Mouse (Mus musculus) limb, embryonic 13.5 days (tissue): ENCODE data around the gene Dync2li1. TPM values are rescaled to one million over a fixed set of nuclear protein-coding genes. Genes with fewer than 3 reads are reported as not detected.

Source experiments
- ATAC-seq: fragments of 200-750 bp; cut with Nextera tagmentation; 2 replicates; pipeline ENCODE4 v1.8.0; 2017; ENCODE audit warnings: low read depth, moderate number of reproducible peaks, moderate TSS enrichment; ENCODE audit not compliant: low FRiP score
- H3K27ac ChIP-seq: fragments of 300-500 bp; sonication (generic); 2 replicates; pipeline ENCODE4 v1.5.1; 2015; ENCODE audit warnings: inconsistent platforms, mild to moderate bottlenecking, moderate library complexity
- H3K27me3 ChIP-seq: fragments of 300-500 bp; sonication (generic); 2 replicates; pipeline ENCODE4 v1.6.1; 2015; ENCODE audit warnings: mild to moderate bottlenecking, inconsistent platforms
- H3K36me3 ChIP-seq: fragments of 300-500 bp; sonication (generic); 2 replicates; pipeline ENCODE4 v1.6.1; 2015; ENCODE audit warnings: inconsistent platforms, mild to moderate bottlenecking, moderate library complexity
- H3K4me1 ChIP-seq: fragments of 300-500 bp; sonication (generic); 2 replicates; pipeline ENCODE4 v1.6.1; 2015; ENCODE audit warnings: inconsistent platforms
- H3K4me2 ChIP-seq: fragments of 300-500 bp; sonication (generic); replicated peaks from 2 replicates; pipeline ENCODE4 v1.6.1; 2015; ENCODE audit warnings: inconsistent platforms, mild to moderate bottlenecking, moderate library complexity
- H3K4me3 ChIP-seq: fragments of 300-500 bp; sonication (generic); 2 replicates; pipeline ENCODE4 v1.5.1; 2015; ENCODE audit warnings: moderate library complexity, mild to moderate bottlenecking, inconsistent platforms
- H3K9ac ChIP-seq: fragments of 300-500 bp; sonication (generic); 2 replicates; pipeline ENCODE4 v1.6.1; 2015; ENCODE audit warnings: mild to moderate bottlenecking, inconsistent platforms
- H3K9me3 ChIP-seq: fragments of 300-500 bp; sonication (generic); 2 replicates; pipeline ENCODE4 v1.6.1; 2016; ENCODE audit warnings: inconsistent platforms
- WGBS: fragments of 180-500 bp; shearing (Covaris S2); methylation state at CpG from one replicate; pipeline ENCODE4 v1.1.7; 2015; 5-methylcytosine and 5-hydroxymethylcytosine counted together
- polyA plus RNA-seq: library from polyadenylated mRNA; unstranded; fragments of >200 nt; fragmentation: Nextera tagmentation; extraction: Ambion mirVana; gene quantifications from 2 replicates; pipeline ENCODE4 v1.2.1, GENCODE M21; 2015

The Dync2li1 gene
- polyA plus RNA-seq, 1 experiment from 2014 or later, result 36.4 TPM

DNA sequence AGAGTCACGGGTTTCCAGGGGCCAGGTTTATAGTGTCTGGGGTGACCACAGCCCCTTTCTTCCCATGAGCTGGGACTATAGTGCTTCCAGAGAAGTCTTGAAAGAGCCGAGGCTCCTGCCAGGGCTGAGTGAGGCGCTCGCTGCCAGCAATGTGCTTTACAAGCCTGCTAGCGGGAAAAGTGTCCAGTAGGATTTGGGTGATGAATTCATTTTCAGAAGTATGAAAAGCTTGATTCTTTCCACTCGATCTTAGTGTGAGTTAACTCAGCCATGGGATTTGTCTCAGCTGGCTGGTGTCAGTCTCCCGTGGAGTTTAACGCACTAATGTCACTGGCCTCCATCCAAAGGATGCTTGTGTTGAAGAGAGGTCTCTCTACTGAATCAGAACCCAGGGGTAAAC is 10.0 kb downstream of the Dync2li1 start:
- Histone ChIP-seq H3K27me3 (no peaks in the 10 kb centered on the region), H3K27ac (no peak overlapping the region; the same call in 1 of the 2 replicates), H3K4me1 (peaks cover 23% of the 10 kb centered on the region), H3K4me3 (no peak overlapping the region), H3K9me3 (no peaks in the 10 kb centered on the region), H3K36me3 (peaks cover 8% of the 10 kb centered on the region), H3K9ac (no peak overlapping the region), H3K4me2 (no peak overlapping the region)
- 36% methylated on average over 8 of the region's 8 CpGs for WGBS
- peak; percentile 57; the same call in 1 of the 2 replicates for ATAC-seq

DNA sequence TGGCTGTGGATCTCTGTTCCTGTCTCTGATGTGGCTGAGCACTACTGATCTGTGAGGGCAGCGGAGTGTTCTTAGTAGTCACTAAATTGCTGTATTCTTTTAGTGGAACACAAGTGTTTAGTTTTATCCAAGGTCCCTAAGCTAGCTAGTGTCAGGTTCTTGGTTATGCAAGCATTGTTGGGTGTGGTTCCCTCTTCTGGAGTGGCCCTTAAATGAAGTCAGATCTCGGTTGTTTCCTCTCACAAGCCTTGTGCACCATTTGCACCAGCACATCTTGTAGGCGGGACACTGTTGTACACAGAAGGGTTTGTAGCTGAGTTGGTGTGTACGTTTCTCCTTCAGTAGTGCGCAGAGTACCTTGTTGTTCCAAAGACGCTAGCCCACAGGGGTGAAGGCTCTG is 11.7 kb downstream of the Dync2li1 start:
- ATAC-seq, result no peak
- Histone ChIP-seq H3K9ac (no peak overlapping the region), H3K27ac (no peak overlapping the region), H3K4me3 (no peak overlapping the region), H3K36me3 (peaks cover 4% of the 10 kb centered on the region; the same call in 1 of the 2 replicates), H3K9me3 (no peaks in the 10 kb centered on the region), H3K4me2 (no peak overlapping the region), H3K27me3 (no peaks in the 10 kb centered on the region), H3K4me1 (peaks cover 24% of the 10 kb centered on the region)
- 92% methylated on average over 6 of the region's 6 CpGs for WGBS

DNA sequence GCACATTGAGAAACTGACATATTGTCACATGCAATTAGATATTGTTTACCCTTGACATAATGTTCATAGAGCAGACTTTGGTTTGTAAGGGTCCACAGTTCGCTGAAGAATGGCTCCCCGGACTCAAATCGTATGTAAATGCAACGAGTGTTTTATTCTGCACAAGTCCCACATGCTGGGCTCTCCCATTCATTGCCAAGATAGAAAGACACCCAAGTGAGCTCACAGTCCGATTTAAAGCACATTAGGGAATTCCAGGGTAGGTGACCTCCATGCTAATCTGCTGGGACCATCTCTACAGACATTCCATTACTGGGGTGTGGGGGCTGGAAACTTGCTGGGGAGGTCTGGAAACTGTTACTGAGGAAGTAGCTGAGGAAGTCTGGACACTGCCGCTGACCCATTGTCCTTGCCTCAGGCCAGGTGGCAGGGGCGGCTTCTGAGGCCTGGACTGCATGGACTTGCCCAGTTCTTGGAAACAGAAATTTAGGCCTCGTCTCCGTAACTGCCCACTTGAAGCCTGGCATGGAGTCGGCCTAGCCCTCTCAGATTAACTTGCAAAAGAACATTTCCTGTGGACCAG is 13.6 kb downstream of the Dync2li1 start:
- no peak overlapping the region for H3K9ac ChIP-seq
- H3K27me3 ChIP-seq, result no peaks in the 10 kb centered on the region
- H3K4me1 ChIP-seq, result peaks cover 33% of the 10 kb centered on the region
- no peaks in the 10 kb centered on the region; the same call in 1 of the 2 replicates for H3K36me3 ChIP-seq
- no peak overlapping the region for H3K4me3 ChIP-seq
- no peaks in the 10 kb centered on the region for H3K9me3 ChIP-seq
- no peak for ATAC-seq
- H3K27ac ChIP-seq, result no peak overlapping the region
- H3K4me2 ChIP-seq, result no peak overlapping the region
- WGBS, result 73% methylated on average over 10 of the region's 10 CpGs

DNA sequence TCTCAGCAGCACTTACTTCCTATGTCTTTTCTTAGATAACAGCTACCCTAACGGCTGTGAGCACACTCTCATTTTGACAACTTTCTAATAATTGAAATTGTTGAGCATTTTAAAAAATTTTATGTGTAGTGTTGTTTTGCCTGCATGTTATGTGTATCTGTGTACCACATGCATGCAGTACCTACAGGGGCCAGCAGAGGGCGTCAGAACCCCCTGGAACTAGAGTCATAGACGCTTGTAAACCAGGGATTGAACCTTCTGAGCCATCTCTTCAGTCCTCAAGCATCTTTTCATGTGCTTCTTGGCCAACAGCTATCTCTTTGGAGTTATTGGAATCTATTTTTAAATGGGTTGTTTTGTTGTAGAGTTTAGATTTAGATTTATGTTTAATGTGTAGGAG is 15.6 kb downstream of the Dync2li1 start:
- no peak overlapping the region for H3K27ac ChIP-seq
- H3K4me3 ChIP-seq, result no peak overlapping the region
- no peak for ATAC-seq
- no peaks in the 10 kb centered on the region; the same call in 1 of the 2 replicates for H3K36me3 ChIP-seq
- H3K4me1 ChIP-seq, result peaks cover 26% of the 10 kb centered on the region
- H3K9ac ChIP-seq, result no peak overlapping the region
- H3K9me3 ChIP-seq, result no peaks in the 10 kb centered on the region
- 33% methylated on average over 3 of the region's 3 CpGs for WGBS
- no peak overlapping the region for H3K4me2 ChIP-seq
- H3K27me3 ChIP-seq, result no peaks in the 10 kb centered on the region

DNA sequence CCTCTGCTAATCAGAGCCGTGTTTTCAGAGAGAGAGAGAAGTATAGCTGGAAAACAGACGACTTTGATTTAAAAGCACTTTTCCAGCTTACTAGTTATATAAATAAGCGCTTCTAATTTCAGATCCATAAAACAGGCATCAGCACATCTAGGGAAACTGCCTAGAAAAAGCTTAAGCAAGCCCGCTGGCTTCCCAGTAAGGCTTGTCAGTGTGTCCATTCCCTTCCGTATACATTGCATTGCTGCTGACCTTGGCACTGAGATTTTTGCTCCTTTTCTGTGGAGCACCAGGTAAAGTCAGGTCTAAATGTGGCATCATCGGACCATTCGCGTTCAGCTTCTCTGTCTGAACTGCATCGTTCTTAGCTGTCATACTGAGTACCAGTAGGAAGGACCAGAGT is 16.0 kb downstream of the Dync2li1 start:
- Histone ChIP-seq H3K27ac (no peak overlapping the region), H3K4me3 (no peak overlapping the region), H3K4me1 (peaks cover 23% of the 10 kb centered on the region), H3K36me3 (no peaks in the 10 kb centered on the region; the same call in 1 of the 2 replicates), H3K9ac (no peak overlapping the region), H3K4me2 (no peak overlapping the region), H3K9me3 (no peaks in the 10 kb centered on the region), H3K27me3 (no peaks in the 10 kb centered on the region)
- no peak for ATAC-seq
- 79% methylated on average over 9 of the region's 9 CpGs for WGBS

DNA sequence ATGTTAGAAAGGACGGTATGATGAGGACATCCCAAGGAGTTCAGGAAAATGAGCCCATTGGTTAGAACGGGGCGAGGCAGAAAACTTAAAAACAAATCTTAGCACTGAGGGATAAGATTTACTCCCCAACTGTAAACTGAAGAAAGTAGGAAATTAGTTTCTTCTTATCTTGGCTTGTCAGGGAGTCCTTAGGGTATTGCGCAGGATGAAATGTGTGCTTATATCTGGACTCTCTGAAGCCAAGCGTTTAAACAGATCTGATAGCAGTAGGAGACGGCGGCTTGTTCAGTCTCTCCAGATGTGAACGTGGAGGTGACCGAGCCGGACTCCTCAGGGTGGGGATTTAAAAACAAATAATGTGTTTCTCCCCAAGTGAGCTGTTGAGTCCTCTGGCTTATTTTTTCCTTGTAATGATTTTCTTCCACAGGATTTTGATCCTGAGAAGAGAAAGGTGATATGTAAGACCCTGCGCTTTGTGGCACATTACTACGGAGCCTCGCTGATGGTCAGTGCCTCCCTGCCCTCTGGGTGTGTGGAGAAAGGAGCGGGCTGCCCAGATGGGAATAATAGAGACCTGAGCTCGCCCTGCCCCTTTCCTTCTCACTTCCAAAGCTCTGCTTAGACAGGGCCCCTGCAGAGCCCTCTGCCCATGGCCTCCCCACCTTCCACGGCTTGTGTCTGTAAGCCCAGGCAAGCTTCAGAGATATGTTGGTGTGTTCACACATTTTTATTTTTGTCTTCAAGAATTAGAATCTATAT is 18.2 kb downstream of the Dync2li1 start:
- no peak overlapping the region for H3K4me3 ChIP-seq
- H3K9me3 ChIP-seq, result no peaks in the 10 kb centered on the region
- no peaks in the 10 kb centered on the region for H3K27me3 ChIP-seq
- peak overlapping the region; percentile 29; the same call in 1 of the 2 replicates for H3K27ac ChIP-seq
- H3K4me1 ChIP-seq, result peaks cover 23% of the 10 kb centered on the region
- WGBS, result 43% methylated on average over 16 of the region's 16 CpGs
- peaks cover 3% of the 10 kb centered on the region; the same call in 1 of the 2 replicates for H3K36me3 ChIP-seq
- peak; percentile 32; the same call in 1 of the 2 replicates for ATAC-seq
- no peak overlapping the region for H3K9ac ChIP-seq
- H3K4me2 ChIP-seq, result no peak overlapping the region

DNA sequence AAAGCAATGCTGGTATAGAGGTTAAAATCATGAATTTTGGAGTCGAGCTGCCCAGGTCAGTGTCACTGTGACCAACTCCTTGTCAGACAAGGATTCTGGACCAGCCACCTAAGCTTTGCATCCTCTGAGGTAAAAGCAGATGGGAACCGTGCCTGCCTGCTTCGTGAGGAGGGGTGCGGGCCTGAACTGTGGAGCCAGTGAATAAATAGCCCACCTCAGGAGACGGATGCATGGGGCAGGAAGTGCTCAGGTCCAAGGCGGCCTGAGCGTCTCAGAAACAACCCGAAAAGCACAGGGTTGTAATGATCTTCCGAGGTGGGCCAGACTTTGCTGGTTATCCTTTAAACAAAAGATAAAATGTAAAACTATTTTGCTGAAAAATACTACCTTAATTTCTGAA is 18.8 kb downstream of the Dync2li1 start:
- WGBS, result 22% methylated on average over 9 of the region's 9 CpGs
- Histone ChIP-seq H3K4me1 (peaks cover 19% of the 10 kb centered on the region), H3K9ac (peak overlapping the region; percentile 35; the same call in 1 of the 2 replicates), H3K27me3 (no peaks in the 10 kb centered on the region), H3K27ac (no peak overlapping the region), H3K36me3 (peaks cover 4% of the 10 kb centered on the region; the same call in 1 of the 2 replicates), H3K9me3 (no peaks in the 10 kb centered on the region), H3K4me2 (no peak overlapping the region), H3K4me3 (no peak overlapping the region)
- no peak for ATAC-seq

DNA sequence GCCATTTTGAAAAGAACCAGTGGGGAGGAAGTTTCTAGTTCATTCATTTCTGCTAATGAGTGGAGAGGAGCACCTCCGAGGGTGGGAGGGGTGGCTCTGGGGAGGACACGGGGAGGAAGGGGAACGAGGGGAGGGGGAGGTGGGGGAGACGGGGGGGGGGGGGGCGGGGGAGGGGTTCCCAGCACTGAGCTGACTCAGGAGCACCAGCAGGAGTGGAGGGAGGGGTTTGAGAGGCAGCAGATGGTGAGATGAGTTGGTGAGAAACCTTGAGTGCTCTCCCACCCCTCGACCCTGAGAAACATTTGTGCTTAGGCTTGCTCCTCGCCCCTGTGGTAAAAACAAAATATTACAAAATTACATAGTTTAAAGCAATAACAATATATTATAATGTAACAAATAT is 19.6 kb downstream of the Dync2li1 start:
- Histone ChIP-seq H3K4me1 (peaks cover 19% of the 10 kb centered on the region), H3K27me3 (no peaks in the 10 kb centered on the region), H3K9me3 (no peaks in the 10 kb centered on the region), H3K4me2 (no peak overlapping the region), H3K36me3 (peaks cover 4% of the 10 kb centered on the region; the same call in 1 of the 2 replicates), H3K27ac (no peak overlapping the region), H3K4me3 (no peak overlapping the region), H3K9ac (no peak overlapping the region)
- WGBS, result 18% methylated on average over 3 of the region's 7 CpGs
- no peak for ATAC-seq

DNA sequence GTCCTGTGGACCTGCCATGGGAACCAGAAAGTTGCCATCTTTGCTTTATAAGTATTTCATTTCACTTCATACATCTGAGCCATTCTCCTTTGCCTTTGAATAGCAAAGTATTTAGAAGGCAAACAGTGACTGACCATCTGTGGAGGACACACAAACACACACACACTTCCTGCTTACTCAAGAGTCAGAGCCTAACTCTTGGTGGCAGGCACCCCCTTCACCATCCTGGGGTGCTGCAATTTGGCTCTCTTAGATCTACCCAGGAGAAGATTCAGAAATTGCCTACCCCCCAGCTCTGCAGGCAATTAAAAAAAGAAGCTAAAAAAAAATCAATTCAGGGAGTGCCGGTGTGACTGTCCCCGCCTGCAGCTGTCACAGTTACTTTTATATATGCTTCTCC is 20.2 kb downstream of the Dync2li1 start:
- H3K27ac ChIP-seq, result no peak overlapping the region
- no peak for ATAC-seq
- H3K36me3 ChIP-seq, result peaks cover 4% of the 10 kb centered on the region; the same call in 1 of the 2 replicates
- 63% methylated on average over 2 of the region's 2 CpGs for WGBS
- H3K4me2 ChIP-seq, result no peak overlapping the region
- H3K9ac ChIP-seq, result no peak overlapping the region
- H3K4me1 ChIP-seq, result peaks cover 19% of the 10 kb centered on the region
- H3K27me3 ChIP-seq, result no peaks in the 10 kb centered on the region
- no peaks in the 10 kb centered on the region for H3K9me3 ChIP-seq
- H3K4me3 ChIP-seq, result no peak overlapping the region

DNA sequence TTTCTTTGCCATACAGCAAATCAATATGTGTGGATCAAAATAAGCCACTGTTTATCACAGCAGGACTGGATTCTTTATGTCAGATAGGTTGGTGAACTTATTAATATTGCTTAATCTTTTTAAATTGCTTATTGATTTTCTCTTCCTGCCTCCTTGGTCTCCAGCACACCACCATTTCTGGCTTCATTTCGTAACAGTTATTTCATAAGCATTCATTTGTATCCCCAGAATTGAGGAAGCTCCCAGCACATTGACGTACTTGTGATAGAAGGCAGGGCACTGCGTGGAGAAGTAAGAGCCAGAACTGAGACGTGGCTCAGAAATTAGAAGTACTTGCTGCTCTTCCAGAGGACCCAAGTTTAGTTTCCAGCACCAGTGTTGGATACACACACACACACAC is 21.3 kb downstream of the Dync2li1 start:
- Histone ChIP-seq H3K27ac (no peak overlapping the region), H3K4me1 (peaks cover 19% of the 10 kb centered on the region), H3K4me3 (no peak overlapping the region), H3K36me3 (peaks cover 10% of the 10 kb centered on the region; the same call in 1 of the 2 replicates), H3K9me3 (no peaks in the 10 kb centered on the region), H3K27me3 (no peaks in the 10 kb centered on the region), H3K4me2 (no peak overlapping the region), H3K9ac (no peak overlapping the region)
- 85% methylated on average over 4 of the region's 4 CpGs for WGBS
- ATAC-seq, result no peak

DNA sequence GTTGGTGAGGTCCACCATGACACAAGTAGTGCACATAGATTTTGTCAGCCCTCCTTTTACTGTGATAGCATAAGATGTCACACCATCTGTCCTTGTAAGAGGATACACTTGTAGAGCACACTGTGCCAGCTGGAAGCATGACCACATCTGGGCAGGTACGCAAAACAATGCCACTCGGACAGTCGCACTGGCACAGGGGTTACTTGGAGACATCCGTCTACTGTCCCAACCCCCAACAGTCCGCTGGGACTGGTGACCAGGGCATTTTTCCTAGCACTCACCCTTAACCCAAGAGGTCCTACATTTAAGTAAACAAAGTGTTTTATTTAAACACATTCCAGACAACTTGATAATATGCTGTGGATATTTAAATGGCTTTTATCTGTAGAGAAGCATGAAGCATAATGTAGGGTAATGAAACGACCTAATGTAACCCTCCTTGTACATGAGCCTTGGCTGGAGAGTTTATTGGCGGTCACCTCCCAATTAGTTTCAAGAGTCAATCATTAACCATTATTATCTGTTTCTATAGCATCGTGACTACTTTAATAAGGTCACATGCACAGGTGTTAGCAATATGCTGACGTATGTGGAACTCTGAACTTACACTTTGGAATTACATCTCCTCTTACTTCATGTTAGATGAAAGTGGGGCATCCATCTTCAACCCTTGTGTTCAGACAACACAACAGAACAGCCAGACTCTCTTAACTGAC is 24.2 kb downstream of the Dync2li1 start:
- no peaks in the 10 kb centered on the region for H3K27me3 ChIP-seq
- H3K4me1 ChIP-seq, result 0 out of 2 replicates have a peak, but pooled peaks cover 4% of the 10 kb centered on the region
- H3K9me3 ChIP-seq, result no peaks in the 10 kb centered on the region
- ATAC-seq, result no peak
- no peak overlapping the region for H3K9ac ChIP-seq
- WGBS, result 86% methylated on average over 9 of the region's 9 CpGs
- no peak overlapping the region for H3K4me3 ChIP-seq
- peaks cover 28% of the 10 kb centered on the region for H3K36me3 ChIP-seq
- H3K4me2 ChIP-seq, result no peak overlapping the region
- no peak overlapping the region for H3K27ac ChIP-seq

DNA sequence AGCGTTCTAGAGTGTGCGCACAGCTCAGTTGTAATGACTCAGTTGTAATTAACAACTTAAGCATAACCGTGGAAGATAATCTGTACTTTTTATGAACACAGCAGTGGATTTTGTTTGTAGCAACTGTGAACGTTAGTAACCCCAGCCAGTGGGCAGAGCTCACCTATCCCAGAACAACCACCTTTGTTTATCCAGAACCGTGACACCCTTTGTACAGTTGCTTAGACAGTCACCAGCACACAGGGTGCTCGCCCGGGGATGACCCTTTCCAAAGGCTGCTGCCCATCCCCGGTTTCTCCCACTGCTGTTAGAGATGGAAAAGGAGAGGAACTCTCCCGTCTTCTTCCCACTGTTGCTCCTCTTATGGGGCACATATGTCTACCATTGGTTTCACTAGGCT is 27.2 kb downstream of the Dync2li1 start:
- Histone ChIP-seq H3K27ac (no peak overlapping the region), H3K4me2 (no peak overlapping the region), H3K4me3 (no peak overlapping the region), H3K9ac (no peak overlapping the region), H3K9me3 (no peaks in the 10 kb centered on the region), H3K4me1 (peaks cover 17% of the 10 kb centered on the region; the same call in 1 of the 2 replicates), H3K27me3 (no peaks in the 10 kb centered on the region), H3K36me3 (peaks cover 28% of the 10 kb centered on the region)
- no peak for ATAC-seq
- 86% methylated on average over 9 of the region's 9 CpGs for WGBS
